Mouse (Mus musculus) gastrocnemius, postnatal 25 days (tissue): ENCODE data around the gene Coro7. TPM values are rescaled to one million over a fixed set of nuclear protein-coding genes. Genes with fewer than 3 reads are reported as not detected.
A peak's percentile ranks its signal among the peaks of the same experiment; 100 is the strongest.
"Not testable (repeated sequence)": the region's sequence is repeated elsewhere in the genome, so short reads cannot be mapped to it uniquely, and the experiment has no call there.

Experiments used
- DNase-seq: peaks from one replicate; pipeline ENCODE4 v3.0.0; 2022
- total RNA-seq, 2 experiments: library from RNA; stranded (reverse); gene quantifications; 1 replicate in 1 of 2; 2 replicates in 1 of 2; pipeline ENCODE4 v1.2.3; 2021

Coro7 gene
- total RNA-seq, 2 experiments from 2014 or later, result 12.9 to 19.0 TPM

- DNase-seq, result no peak
Measured at GRCm38 (mm10) chr16:4682628-4683179, 3.1 kb upstream of the Coro7 start.

GRCm38 (mm10) chr16:4680922-4681455, 1.4 kb upstream of the Coro7 start:
- not testable (repeated sequence) for DNase-seq

GRCm38 (mm10) chr16:4678080-4678479, 1.5 kb downstream of the Coro7 start:
- no peak for DNase-seq

GRCm38 (mm10) chr16:4676836-4677235, 2.7 kb downstream of the Coro7 start:
- no peak for DNase-seq

- no peak for DNase-seq
Measured at GRCm38 (mm10) chr16:4674091-4674490, 5.5 kb downstream of the Coro7 start.

- DNase-seq, result no peak
Measured at GRCm38 (mm10) chr16:4670317-4670716, 9.3 kb downstream of the Coro7 start.

- DNase-seq, result peak; percentile 65
Measured at GRCm38 (mm10) chr16:4667190-4667808, 12.3 kb downstream of the Coro7 start.

GRCm38 (mm10) chr16:4665726-4666125, 13.9 kb downstream of the Coro7 start:
- no peak for DNase-seq

GRCm38 (mm10) chr16:4663806-4664205, 15.8 kb downstream of the Coro7 start:
- no peak for DNase-seq

- no peak for DNase-seq
Measured at GRCm38 (mm10) chr16:4661605-4662004, 18.0 kb downstream of the Coro7 start.

- no peak for DNase-seq
Measured at GRCm38 (mm10) chr16:4659326-4659725, 20.3 kb downstream of the Coro7 start.

GRCm38 (mm10) chr16:4658781-4659245, 20.8 kb downstream of the Coro7 start:
- no peak for DNase-seq

- DNase-seq, result no peak
Measured at GRCm38 (mm10) chr16:4656571-4657081, 23.0 kb downstream of the Coro7 start.

- DNase-seq, result no peak
Measured at GRCm38 (mm10) chr16:4655764-4656570, 23.6 kb downstream of the Coro7 start.

- no peak for DNase-seq
Measured at GRCm38 (mm10) chr16:4655251-4655734, 24.3 kb downstream of the Coro7 start.

- no peak for DNase-seq
Measured at GRCm38 (mm10) chr16:4654706-4655105, 24.9 kb downstream of the Coro7 start.

GRCm38 (mm10) chr16:4652707-4653416, 26.7 kb downstream of the Coro7 start:
- DNase-seq, result peak; percentile 48

GRCm38 (mm10) chr16:4651624-4652023, 28.0 kb downstream of the Coro7 start:
- DNase-seq, result no peak

GRCm38 (mm10) chr16:4651081-4651480, 28.5 kb downstream of the Coro7 start:
- DNase-seq, result no peak

- no peak for DNase-seq
Measured at GRCm38 (mm10) chr16:4650161-4650560, 29.4 kb downstream of the Coro7 start.

GRCm38 (mm10) chr16:4649692-4650091, 29.9 kb downstream of the Coro7 start:
- no peak for DNase-seq

GRCm38 (mm10) chr16:4649211-4649610, 30.4 kb downstream of the Coro7 start:
- DNase-seq, result no peak
